In the genomic region with DNA sequence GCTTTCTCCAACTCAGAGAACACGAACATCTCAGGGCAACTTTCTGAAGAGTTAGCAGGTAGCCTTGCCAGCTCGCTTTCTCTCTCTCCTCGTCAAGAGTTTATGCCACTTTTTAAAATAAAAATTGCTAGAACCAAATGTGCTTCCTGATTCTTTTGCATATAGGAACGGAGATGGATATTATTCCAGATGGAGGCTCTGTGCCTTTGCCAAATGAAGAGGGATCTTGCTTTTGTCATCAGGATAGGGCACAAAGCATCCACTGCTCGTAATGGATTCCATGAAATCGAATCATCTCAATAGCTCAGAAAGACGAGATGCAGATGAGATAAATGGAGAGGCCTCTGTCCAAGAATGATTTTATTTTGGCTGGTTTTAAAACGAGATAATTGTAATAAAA, we compare ENCODE assay signal across 29 mouse cellular contexts. TPM values are rescaled to one million over a fixed set of nuclear protein-coding genes. Genes with fewer than 3 reads are reported as not detected.
DNase-seq lines count a peak whose midpoint lies in the region; ATAC-seq and TF ChIP-seq lines count a peak whose summit lies in the region.
"Had no signal": no experiment of that assay in that cellular context is flagged by ENCODE, and none has a peak within 500 bp of the region (broad histone marks: within the 10 kb centered on the region; RNA-seq: fewer than 3 reads in every experiment).

No protein-coding gene starts in this region.

- no peak overlapping the region for H3K4me3 ChIP-seq in forebrain, embryonic 16.5 days (replicated peaks; ENCODE audit: low read length)
- H3K4me3 ChIP-seq in forebrain, embryonic 12.5 days (replicated peaks): no peak overlapping the region
- H3K4me3 ChIP-seq in midbrain, embryonic 14.5 days (replicated peaks; ENCODE audit: low read depth, low read length): no peak overlapping the region
- H3K4me3 ChIP-seq in heart, adult 2 months: no peak overlapping the region
- H3K4me3 ChIP-seq: forebrain, embryonic 10.5 days; gastrocnemius, adult 2 months; heart, embryonic 12.5 days; heart, embryonic 15.5 days; hindbrain, embryonic 15.5 days; intestine, embryonic 15.5 days had no signal

- no peaks in the 10 kb centered on the region for H3K9me3 ChIP-seq in forebrain, embryonic 16.5 days (ENCODE audit: control insufficient read depth, low read length)
- no peaks in the 10 kb centered on the region for H3K9me3 ChIP-seq in forebrain, embryonic 12.5 days
- H3K9me3 ChIP-seq in midbrain, embryonic 14.5 days (ENCODE audit: control insufficient read depth, low read length): no peaks in the 10 kb centered on the region
- H3K9me3 ChIP-seq: forebrain, embryonic 10.5 days; heart, embryonic 12.5 days; heart, embryonic 15.5 days; hindbrain, embryonic 15.5 days; intestine, embryonic 15.5 days had no signal

- no peak overlapping the region for H3K9ac ChIP-seq in forebrain, embryonic 16.5 days (replicated peaks; ENCODE audit: low read depth, low read length)
- no peak overlapping the region for H3K9ac ChIP-seq in forebrain, embryonic 12.5 days
- H3K9ac ChIP-seq in midbrain, embryonic 14.5 days (replicated peaks; ENCODE audit: low read length): no peak overlapping the region
- H3K9ac ChIP-seq in heart, adult 2 months (ENCODE audit: low read depth, low read length): no peak overlapping the region
- H3K9ac ChIP-seq: forebrain, postnatal 0 days; heart, embryonic 12.5 days; heart, embryonic 15.5 days; hindbrain, embryonic 15.5 days; intestine, embryonic 15.5 days had no signal

- 62% methylated on average over 8 of the region's 8 CpGs for WGBS in forebrain, embryonic 16.5 days
- 92% methylated on average over 8 of the region's 8 CpGs for WGBS in forebrain, embryonic 12.5 days
- 90% methylated on average over 8 of the region's 8 CpGs for WGBS in midbrain, embryonic 14.5 days
- 81% methylated on average over 8 of the region's 8 CpGs for WGBS in heart, adult 2 months

- no peak for ATAC-seq in forebrain, embryonic 16.5 days
- ATAC-seq in forebrain, embryonic 12.5 days (ENCODE audit: low FRiP score): no peak
- no peak for ATAC-seq in midbrain, embryonic 14.5 days (ENCODE audit: low FRiP score, low TSS enrichment)
- ATAC-seq: activated CD4-positive, CD25-positive, alpha-beta regulatory T cell, adult 4 months; CD4-positive, CD25-positive, alpha-beta regulatory T cell, adult 4 months; forebrain, postnatal 0 days; intestine, embryonic 15.5 days had no signal

- H3K27me3 ChIP-seq in forebrain, embryonic 16.5 days (replicated peaks; ENCODE audit: control insufficient read depth, insufficient read depth, low read length): no peaks in the 10 kb centered on the region
- H3K27me3 ChIP-seq in forebrain, embryonic 12.5 days: no peaks in the 10 kb centered on the region
- no peaks in the 10 kb centered on the region for H3K27me3 ChIP-seq in midbrain, embryonic 14.5 days (ENCODE audit: control insufficient read depth, insufficient read depth, low read length)
- no peaks in the 10 kb centered on the region for H3K27me3 ChIP-seq in heart, adult 2 months (ENCODE audit: control insufficient read depth, insufficient read depth, low read length)
- H3K27me3 ChIP-seq: heart, embryonic 12.5 days; heart, embryonic 15.5 days; hindbrain, embryonic 15.5 days; intestine, embryonic 15.5 days had no signal

- TF ChIP-seq CTCF in heart, adult 2 months (IDR thresholded peaks at IDR 0.05): no peak

- H3K4me1 ChIP-seq in forebrain, embryonic 16.5 days (replicated peaks; ENCODE audit: control insufficient read depth, insufficient read depth, low read length): peaks cover 34% of the 10 kb centered on the region
- peaks cover 6% of the 10 kb centered on the region; the same call in 1 of the 2 replicates for H3K4me1 ChIP-seq in forebrain, embryonic 12.5 days
- peaks cover 4% of the 10 kb centered on the region; the same call in 1 of the 2 replicates for H3K4me1 ChIP-seq in midbrain, embryonic 14.5 days (ENCODE audit: control insufficient read depth, insufficient read depth, low read length)
- H3K4me1 ChIP-seq in heart, adult 2 months (ENCODE audit: control insufficient read depth, insufficient read depth, low read length): peaks cover 1% of the 10 kb centered on the region; the same call in 1 of the 2 replicates
- H3K4me1 ChIP-seq: forebrain, embryonic 10.5 days; intestine, embryonic 15.5 days had no signal

- no peak for TF ChIP-seq POLR2A in heart, adult 2 months (IDR thresholded peaks at IDR 0.05; ENCODE audit: insufficient read depth, low read depth, low read length)

- no peaks in the 10 kb centered on the region for H3K79me2 ChIP-seq in heart, adult 2 months (replicated peaks; ENCODE audit: control insufficient read depth, insufficient read depth, low read length)

- no peak for TF ChIP-seq EP300 in heart, adult 2 months (IDR thresholded peaks at IDR 0.05; ENCODE audit: insufficient read depth, low read depth, low read length)

- intact Hi-C loops in heart, adult 2 months (cut with DNase I): no loop called here

- DNase-seq in layer of hippocampus, adult 9-11 months: peak; percentile 52
- DNase-seq in layer of hippocampus, adult 8-10 months (ENCODE audit: low spot score in 2 of 2): no peak
- DNase-seq in MN1 (ENCODE audit: low spot score): peak; percentile 40
- peak; percentile 76 for DNase-seq in brain, adult 2 months (ENCODE audit: low read depth, low spot score)
- DNase-seq in midbrain, embryonic 14.5 days: no peak
- DNase-seq in heart, adult 2 months: no peak
- DNase-seq: adrenal gland, adult 8-10 months; adrenal gland, postnatal 25 days; forebrain, postnatal 0 days; gastrocnemius, adult 2 months; gastrocnemius, postnatal 14 days; heart, postnatal 10 days; heart, postnatal 4 days had no signal

- no peaks in the 10 kb centered on the region; the same call in 1 of the 2 replicates for H3K36me3 ChIP-seq in forebrain, embryonic 16.5 days (ENCODE audit: control insufficient read depth, insufficient read depth)
- H3K36me3 ChIP-seq in forebrain, embryonic 12.5 days (replicated peaks): no peaks in the 10 kb centered on the region
- H3K36me3 ChIP-seq in midbrain, embryonic 14.5 days (ENCODE audit: control insufficient read depth, insufficient read depth, low read length): peaks cover 7% of the 10 kb centered on the region; the same call in 1 of the 2 replicates
- H3K36me3 ChIP-seq in heart, adult 2 months (ENCODE audit: control insufficient read depth, insufficient read depth, low read length): no peaks in the 10 kb centered on the region
- H3K36me3 ChIP-seq: forebrain, embryonic 10.5 days; heart, embryonic 12.5 days; heart, embryonic 15.5 days; hindbrain, embryonic 15.5 days; intestine, embryonic 15.5 days had no signal

- H3K27ac ChIP-seq in forebrain, embryonic 16.5 days (ENCODE audit: low read length): peak overlapping the region; percentile 16; the same call in 1 of the 2 replicates
- H3K27ac ChIP-seq in forebrain, embryonic 12.5 days: no peak overlapping the region
- H3K27ac ChIP-seq in midbrain, embryonic 14.5 days (replicated peaks; ENCODE audit: low read depth, low read length): no peak overlapping the region
- H3K27ac ChIP-seq in heart, adult 2 months: no peak overlapping the region
- H3K27ac ChIP-seq: forebrain, embryonic 10.5 days; gastrocnemius, adult 2 months; heart, embryonic 15.5 days; hindbrain, embryonic 15.5 days; intestine, embryonic 15.5 days had no signal

- H3K4me2 ChIP-seq in forebrain, embryonic 16.5 days (ENCODE audit: low read length): no peak overlapping the region
- H3K4me2 ChIP-seq in forebrain, embryonic 12.5 days: no peak overlapping the region
- no peak overlapping the region for H3K4me2 ChIP-seq in midbrain, embryonic 14.5 days (ENCODE audit: low read length)
- H3K4me2 ChIP-seq: heart, embryonic 12.5 days; heart, embryonic 15.5 days; hindbrain, embryonic 15.5 days; intestine, embryonic 15.5 days had no signal

RNA-seq across cellular contexts. Expression of gene Gm21954, which starts 28.7 kb away (rescaled TPM):
- not detected in 2 replicates for polyA plus RNA-seq in forebrain, embryonic 16.5 days (2015; fragmentation: Nextera tagmentation; extraction: Ambion mirVana)
- not detected in 2 replicates for polyA plus RNA-seq in forebrain, embryonic 12.5 days (2016; fragmentation: Nextera tagmentation; extraction: Ambion mirVana)
- not detected for total RNA-seq in layer of hippocampus, adult 8-10 months (2022)
- not detected in 2 replicates for polyA plus RNA-seq in midbrain, embryonic 14.5 days (2014; fragmentation: Nextera tagmentation; extraction: Ambion mirVana)
- total RNA-seq in heart, adult 2 months (2021): not detected
- polyA plus RNA-seq in heart, adult 2 months (2012; rRNA removed): not detected in 2 replicates
- total RNA-seq: adrenal gland, adult 8-10 months; adrenal gland, postnatal 25 days; forebrain, postnatal 0 days; gastrocnemius, adult 2 months; gastrocnemius, postnatal 14 days; gastrocnemius, postnatal 4 days; heart, postnatal 10 days; heart, postnatal 4 days; MEL had no signal
- polyA plus RNA-seq: activated CD4-positive, CD25-positive, alpha-beta regulatory T cell, adult 4 months; C2C12; CD4-positive, CD25-positive, alpha-beta regulatory T cell, adult 4 months; embryonic facial prominence, embryonic 11.5 days; embryonic facial prominence, embryonic 14.5 days; forebrain, embryonic 10.5 days; forebrain, postnatal 0 days; frontal cortex, adult 2 months; heart, embryonic 12.5 days; heart, embryonic 15.5 days; hindbrain, embryonic 11.5 days; hindbrain, embryonic 15.5 days; intestine, embryonic 15.5 days had no signal

Comparison
In these comparisons a context has a peak if more than half of its experiments do, and no peak if none do; other contexts are left out.
1. DNase-seq: peak in layer of hippocampus, adult 9-11 months (single experiment), MN1 (single experiment) and brain, adult 2 months (single experiment); none in layer of hippocampus, adult 8-10 months (0 of 2), midbrain, embryonic 14.5 days (single experiment) and heart, adult 2 months (0 of 2).